Mouse (Mus musculus) layer of hippocampus, postnatal 36 days (tissue): Measurements from ENCODE around the gene Bcl2l14. TPM values are rescaled to one million over a fixed set of nuclear protein-coding genes. Genes with fewer than 3 reads are reported as not detected.

ENCODE experiments used
- DNase-seq, 2 experiments: peaks; one replicate each; pipeline ENCODE4 v3.0.0; 2022
- total RNA-seq, 2 experiments: library from RNA; stranded (reverse); gene quantifications; 2 replicates each; pipeline ENCODE4 v1.2.3; 2021

Bcl2l14 gene
- not detected for total RNA-seq

DNA sequence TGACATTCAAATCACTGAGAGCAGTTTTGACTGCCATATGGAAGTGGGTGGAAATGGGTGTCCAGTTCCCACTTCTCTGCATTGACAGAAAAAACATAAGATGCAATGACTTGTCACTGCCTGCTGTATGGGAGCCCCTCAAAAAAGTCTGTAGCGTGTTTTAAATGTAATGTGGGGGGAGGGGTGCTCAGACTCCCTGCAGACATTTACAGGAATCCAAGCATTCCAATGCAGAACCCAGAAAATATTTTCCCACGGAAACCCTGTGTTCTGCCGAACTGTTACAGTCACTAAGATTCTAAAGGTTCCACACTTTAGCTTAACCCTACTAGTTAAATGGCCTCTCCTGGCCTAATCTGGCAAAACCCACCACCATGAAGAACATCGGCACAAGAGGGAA, at the start of gene Bcl2l14:
Gene Bcl2l14, plus strand, starts transcription at position 301 of the 400 bp plus-strand sequence.
- no peak for DNase-seq

DNA sequence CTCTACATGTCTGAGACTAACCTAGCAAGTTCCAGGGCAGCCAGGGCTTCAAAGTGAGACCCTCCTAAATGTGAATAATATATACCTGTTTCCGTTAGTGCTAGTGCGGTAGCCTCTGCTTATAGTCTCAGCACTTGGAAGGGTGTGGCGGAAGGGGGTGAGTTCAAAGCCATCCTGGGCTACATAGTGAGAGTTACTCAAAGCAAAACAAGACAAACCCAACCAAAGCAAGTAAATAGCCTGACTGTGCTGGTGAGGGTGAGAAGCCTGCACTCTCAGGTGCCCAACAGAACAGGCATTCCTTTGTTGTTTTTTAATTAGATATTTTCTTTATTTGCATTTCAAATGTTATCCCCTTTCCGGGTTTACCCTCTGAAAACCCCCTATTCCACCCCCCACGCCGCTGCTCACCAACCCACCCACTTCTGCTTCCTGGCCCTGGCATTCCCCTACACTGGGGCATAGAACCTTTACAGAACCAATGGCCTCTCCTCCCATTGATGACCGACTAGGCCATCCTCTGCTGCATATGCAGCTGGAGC, 47.5 kb upstream of the Bcl2l14 start:
- DNase-seq: no peak

DNA sequence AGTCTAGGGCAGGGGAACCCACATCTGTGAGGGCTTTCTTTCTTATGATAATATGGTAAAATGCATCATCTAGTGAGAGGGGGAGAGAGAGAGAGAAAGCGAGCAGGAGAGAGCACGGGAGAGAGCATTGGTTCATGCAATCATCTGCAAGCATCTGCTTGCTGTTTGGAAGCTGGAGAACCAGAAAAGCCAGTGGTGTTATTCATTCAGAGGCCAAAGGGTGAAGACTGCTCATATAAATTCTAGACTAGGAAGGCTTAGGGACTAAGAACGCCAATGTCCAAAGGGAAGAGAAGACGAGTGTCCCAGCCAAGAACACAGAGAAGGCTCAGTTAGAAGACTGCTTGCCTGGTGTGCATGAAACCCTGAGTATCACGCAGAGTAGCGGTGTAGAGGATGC, 43.2 kb upstream of the Bcl2l14 start:
- no peak for DNase-seq

DNA sequence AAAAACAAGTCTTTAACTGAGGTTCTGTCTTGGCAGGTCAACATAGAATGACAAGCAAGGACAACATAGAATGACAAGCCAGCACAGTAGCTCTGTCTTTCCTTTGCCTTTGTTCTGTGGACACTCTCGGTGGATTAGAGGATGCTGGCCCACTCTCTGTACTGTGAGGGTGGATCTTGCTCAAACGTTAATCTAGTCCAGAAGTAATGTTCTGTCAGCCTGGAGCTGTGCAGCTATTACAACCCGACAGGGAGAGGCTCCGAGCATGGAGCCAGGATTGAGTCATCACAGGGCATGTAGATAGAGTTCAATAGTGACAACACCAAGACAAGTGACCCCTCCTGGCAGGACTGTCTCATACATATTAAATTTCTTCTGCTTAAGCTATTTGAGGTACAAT, 42.4 kb upstream of the Bcl2l14 start:
- DNase-seq: no peak

DNA sequence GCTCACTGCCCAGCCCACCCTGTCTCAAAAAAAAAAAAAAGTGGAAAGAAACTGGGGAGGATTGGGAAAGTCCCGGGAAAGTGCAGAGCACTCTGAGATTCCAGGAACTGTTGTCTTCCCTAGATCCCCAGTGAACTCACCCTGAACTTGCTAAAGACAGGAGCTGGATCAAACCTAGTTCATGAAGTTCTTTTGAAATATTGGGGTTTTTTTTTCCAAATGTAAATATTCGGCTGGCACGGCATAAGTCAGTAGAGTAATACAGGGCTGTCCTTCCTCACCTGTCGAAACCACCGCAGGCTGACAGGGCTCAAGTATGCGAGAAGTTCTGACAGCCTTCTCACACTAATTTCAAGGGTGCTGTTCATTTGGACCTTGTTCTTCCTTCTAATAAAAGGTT, 38.5 kb upstream of the Bcl2l14 start:
- no peak for DNase-seq

DNA sequence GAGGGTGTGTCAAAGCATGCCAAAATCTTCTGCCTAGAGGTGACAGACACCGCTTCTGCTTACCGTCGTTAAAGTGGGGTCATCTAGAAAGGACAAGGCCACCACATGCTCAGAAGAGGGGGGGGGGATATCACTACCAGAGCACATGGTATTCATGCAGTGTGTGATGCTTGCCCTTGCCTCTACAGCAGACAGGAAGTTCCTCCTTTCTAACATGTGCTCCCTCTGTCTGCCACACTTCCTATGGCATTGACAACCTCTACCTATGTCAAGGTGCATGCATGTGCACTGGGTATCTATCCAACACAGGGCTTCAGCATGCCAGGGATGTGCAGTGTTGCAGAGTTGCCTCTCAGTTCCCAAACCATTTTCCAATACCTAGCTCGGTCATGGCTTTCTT, 36.0 kb upstream of the Bcl2l14 start:
- DNase-seq: no peak

DNA sequence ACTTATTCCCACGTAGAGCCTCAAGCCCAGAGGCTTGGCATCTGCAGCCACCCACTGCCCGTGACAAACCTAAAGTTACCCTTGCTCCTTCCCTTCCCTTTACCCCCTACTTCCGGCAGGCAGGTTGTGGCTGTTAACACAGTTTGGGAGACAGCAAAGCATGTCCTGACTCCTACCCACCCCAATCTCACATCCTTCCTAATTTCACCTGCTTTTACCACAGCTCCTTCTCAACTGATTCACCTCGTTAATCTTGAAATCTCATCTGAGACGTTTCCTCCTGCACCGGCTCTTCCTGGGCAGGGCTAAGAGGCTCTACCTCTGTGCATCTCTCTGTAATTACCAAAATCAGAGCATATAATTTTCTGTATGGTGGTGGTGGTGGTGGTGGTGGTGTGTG, 31.5 kb upstream of the Bcl2l14 start:
- DNase-seq: no peak

DNA sequence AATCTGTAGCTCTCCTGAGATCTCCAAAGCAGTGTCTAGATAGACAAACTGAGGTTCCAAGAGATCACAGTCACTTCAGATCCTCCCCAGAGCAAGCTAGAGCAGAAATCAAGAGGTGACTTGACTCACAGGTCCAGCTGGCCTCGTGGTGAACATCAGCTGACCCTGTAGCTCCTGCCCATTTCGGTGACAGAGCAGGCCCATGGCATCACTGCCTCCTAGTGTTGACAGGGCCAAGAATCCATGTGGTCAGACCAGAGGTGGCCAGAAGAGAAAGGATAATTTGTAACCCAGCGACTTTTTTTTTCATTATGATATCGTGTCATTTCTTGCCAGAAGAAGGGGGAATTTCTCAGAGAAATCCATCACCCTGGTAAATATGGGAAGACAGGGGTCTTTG, 30.2 kb upstream of the Bcl2l14 start:
- DNase-seq: no peak

DNA sequence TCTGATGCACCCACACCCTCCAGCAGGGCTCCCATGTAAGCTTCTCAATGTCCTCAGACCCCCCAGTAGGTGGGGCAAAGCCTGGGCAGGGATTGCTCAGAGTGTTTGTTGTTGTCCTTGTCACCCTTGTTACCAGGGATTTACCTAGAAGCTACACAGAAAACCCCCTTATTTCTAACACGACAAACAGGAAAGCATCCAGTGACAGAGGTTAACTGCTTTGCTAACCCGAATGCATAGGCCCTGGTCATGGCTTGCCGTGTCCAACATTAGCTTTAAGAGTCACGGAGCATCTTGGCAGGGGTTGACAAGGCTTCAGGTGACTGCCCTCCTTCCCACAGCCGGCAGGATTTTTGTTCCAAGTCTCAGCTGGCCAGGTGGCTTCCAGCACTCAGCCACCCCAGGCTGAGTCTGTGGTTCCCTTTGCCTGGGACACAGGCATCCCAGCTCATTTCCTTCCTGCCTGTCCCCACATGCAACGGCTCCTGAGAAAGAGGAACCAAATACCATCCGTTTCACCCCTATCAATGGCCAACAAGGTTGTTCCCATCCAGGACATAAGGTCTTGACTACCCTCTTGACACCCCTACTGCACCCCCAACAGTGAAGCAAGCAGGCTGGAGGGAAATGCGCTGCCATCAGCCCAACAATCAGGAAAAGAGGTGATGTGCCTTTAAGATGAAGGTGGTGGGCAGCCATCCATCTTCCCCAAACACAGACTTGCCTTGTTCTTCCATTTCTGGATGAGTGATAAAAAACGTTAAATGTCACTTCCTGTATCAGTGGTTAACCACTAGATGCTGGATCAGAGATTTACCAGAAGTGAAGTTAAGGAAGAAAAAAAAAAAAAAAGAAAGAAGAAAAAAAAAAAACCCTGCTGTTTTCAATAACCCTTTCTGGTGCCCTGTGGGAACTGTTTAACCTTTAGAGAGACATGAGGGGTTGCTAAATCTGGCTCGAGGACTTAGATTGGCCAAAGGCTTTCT, 29.5 kb upstream of the Bcl2l14 start:
- DNase-seq: no peak

DNA sequence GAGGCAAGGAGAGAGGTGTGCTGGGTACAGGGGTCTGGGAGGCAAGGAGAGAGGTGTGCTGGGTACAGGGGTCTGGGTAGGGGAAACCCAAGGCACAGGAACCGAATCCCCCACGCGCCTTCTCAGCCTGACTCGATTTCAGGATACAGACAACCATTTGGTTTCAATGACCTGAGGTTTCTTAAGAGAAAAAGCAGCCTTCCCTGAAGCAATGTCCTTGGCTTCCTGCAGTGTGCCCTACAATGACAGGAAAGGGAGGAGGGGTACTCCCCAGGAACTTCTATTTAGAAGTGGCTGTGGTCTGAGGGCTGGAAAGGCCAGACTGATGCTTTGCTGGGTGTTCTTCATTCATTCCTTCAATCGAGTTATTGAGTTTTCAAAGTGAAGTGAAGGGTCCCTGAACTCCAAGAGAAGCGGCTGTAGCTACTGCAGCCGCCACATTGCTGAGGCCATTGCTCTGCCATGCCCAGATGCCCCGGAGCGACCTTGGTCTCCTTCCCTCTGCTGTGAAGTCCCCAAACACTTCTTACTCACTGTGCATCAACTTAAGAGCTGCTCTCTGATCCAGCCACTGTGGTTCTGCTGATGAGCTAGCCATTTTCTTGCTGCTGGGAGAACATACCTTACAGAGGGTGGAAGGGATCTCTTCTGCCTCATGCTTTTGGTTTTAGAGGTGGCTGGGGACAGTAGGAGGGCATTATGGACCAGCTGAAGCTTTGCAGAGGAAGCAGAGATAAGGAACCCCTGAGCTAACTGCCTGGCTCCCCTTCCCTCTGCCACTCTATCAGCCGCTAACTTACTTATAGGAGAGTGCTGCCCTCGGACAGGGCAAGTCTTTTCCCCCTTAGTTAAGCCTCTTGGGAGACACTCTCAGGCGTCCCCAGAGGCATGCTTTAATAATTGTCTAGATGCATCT, 28.5 kb upstream of the Bcl2l14 start:
- no peak for DNase-seq

DNA sequence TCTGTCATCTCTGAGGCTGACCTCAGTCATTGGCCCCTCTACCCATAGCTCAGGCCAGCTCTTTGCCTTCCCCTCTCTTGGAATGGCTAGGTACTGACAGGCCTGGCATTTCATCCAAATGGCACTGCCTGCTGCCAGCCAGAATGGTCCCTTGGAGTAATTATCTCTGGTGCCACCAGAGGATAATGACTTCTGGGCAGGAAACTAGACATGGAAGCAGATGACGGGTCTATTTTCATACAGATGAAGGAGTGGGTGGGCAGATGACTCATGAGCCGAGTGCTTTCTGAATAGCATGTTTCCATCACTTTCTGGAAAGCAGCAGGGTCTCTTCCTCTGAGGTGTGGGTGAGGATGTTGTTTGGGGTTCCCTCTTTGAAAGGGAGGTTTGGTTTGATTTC, 23.2 kb upstream of the Bcl2l14 start:
- peak; percentile 30 to 32 for DNase-seq

DNA sequence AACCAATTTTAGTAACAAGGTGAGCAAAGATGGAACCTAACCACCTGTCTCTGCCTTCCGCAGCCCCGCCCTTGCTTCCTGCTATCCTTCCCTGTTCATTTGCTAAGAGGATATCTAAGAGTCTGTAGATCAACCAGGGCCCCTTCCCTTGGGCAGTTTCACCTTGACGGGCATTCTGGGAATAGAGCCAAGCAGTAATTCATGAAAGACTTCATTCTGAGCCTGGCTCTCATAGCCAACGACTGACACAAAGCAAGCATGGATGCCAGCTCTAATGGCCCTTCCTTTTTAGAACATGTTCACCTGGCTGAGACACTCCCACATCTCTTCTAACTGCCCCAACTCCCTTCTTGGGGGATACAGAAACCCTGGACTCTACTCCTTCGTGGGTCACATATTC, 18.9 kb upstream of the Bcl2l14 start:
- no peak for DNase-seq

DNA sequence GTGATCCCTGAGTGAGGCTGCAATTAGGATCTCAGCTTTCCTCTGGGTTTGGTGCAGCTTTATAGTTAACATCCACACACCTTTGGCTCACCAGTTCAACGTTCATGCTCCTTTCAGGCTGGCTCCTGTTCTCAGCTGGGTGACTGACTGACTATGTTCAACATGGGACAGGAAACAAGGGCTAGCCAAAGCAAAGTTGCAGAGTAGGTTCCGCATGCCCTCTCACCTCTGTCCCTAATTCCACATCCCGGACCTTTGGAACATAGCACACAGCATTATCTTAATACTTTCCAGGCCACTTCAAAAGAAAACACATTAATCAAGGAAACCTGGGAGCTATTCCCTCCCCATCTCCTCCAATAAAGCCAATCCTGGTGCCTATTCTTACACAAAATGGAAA, 18.3 kb upstream of the Bcl2l14 start:
- DNase-seq: no peak

DNA sequence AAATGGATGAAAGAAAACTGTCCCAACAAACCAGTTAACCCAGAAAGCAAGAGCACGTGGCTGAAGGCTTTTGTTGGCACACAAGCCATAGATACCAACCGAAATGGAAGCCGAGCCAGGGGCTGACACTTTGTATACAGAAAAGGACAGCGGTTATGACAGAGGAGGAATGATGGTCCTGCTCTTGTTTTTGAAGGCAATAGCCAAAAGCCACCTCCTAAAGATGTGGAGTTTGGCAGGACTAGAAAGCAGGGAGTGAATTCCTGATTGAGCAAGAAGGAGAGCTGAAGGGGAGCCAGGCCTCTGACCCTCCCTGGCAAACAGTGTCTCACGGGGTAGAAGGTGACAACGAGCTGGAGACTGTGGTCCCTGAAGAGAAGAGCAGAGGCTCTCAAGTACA, 14.7 kb upstream of the Bcl2l14 start:
- no peak for DNase-seq

DNA sequence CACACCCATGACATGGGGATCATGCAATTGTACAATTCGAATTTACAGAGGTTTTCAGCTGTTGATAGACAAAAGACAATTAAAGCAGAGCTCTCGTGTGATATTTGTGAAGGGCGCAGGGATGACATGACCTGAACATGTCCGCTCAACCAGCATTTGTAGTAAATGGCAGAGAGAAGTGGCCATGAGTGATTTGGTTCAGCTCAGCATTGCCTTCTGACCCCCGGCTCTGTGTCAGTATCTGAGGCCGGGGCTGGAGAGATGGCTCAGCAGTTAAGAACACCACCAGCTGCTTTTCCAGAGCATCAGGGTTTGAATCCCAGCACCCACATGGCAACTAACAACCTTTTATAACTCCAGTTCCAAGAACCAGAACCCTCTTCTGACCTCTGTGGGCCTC, 10.2 kb upstream of the Bcl2l14 start:
- DNase-seq: no peak

DNA sequence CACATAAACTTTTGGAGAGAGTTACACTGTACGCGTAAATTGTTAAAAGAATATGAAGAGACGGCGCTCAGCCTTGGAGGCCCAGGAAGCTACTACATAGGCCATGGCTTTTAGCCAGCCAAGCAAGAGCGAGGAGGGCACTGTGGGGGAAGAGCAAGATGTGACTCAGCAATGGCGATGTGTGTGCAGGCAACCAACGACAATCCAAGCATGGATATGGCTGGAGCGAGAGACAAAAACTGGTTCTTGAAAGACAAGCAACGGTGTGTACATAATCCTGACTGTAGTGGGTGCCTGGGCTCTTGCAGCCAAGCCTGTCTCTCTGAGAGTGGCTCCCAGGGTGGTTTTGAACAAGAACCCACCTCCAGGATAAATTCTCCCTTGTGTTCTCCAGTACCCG, 8.7 kb upstream of the Bcl2l14 start:
- DNase-seq: no peak

DNA sequence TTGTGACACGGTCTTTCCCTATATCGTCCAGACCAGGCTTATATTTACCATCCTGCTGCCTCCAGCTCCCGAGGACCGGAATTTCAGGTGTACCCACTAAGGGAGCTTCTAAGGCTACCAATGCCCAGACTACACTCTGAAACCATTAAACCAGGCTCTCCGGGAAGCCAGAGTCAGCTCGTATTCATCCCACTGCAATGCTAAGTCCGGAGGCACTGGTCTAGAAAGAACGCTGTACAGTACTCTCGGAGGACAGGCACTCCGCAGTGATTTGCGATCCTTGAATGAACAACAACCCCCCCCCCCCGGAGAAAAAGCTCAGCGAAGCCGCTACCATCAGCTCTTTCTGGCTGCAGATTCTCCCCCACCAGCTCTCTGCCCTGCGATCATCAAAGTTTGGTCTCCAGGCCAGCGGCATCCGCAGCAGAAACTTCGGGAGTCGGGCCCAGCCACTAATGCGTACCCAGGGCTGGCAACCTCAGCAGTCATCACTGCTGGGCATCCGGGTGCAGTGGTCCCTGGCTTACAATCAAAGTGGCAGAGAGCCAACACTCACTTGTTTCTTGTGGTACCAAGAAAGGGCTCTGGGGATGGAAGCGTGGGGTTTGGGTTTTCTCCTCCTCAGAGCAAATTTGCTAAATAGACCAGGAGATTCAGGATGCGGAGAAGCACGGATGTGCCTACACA, 7.6 kb upstream of the Bcl2l14 start:
- DNase-seq: no peak

DNA sequence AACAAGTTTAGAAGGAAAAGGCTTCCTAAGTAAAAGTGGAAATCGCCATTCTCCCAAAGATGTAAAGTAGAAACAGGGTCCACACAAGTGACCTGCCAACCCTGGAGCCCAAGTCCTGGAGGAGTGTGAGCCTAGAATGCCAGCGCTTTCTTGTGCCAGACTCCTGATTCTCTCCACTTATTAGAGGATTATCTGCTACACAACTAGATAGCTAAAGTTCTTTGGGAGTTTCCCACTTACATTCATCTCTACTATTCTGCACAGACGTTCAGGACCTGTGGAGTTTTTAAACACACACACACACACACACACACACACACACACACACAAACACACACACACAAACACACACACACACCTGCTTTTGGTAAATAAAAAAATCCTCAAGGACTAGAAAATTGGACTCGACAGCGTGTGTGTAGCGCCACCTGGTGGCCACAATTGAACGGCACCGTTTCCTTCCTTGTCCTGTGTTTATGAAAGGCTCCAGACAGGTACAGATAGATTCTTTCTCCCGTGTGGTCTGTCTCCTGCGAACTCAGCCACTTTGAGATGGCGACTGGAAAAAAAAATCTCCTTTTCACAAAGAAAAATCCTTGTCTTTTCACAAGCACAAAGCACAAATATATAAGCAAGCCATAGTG, 6.7 kb upstream of the Bcl2l14 start:
- DNase-seq: peak; percentile 65

DNA sequence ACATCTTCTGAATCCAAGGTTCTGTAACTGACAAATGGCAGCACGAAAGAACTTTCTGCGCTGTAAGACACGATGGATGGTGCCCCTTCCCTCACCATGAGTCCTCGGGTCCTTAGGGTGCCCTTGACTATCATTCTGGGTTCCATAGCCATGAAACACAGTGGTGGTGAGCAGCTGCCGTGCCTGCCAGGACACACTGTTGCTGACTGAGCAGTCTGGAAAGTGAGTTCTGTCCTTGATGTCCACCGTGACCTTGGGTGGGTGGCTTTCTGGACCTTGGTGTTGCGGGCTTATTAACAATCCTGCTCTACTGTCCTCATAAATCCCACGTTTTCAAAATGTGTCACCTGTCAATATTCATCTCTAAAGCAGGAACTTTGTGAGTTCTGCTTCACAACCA, 6.2 kb upstream of the Bcl2l14 start:
- DNase-seq: no peak

DNA sequence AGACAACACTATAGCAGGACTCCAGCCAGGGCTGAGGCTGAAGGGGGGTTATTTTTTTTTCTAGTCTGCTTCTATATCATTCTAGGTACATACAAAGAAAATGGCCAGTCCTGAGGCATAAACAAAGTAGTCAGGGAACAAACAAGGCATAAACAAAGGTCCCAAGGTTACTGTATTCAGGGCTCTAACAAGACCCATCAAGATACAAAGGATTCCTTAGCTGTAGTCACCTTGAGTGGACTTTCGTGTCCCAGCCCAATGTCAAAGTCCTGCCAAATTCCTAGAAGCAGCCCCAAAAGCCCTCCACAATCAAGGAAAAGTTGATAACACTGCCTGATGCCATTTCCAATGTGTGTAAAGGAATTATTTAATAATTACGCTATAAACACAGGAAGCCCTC, 5.3 kb upstream of the Bcl2l14 start:
- no peak for DNase-seq

DNA sequence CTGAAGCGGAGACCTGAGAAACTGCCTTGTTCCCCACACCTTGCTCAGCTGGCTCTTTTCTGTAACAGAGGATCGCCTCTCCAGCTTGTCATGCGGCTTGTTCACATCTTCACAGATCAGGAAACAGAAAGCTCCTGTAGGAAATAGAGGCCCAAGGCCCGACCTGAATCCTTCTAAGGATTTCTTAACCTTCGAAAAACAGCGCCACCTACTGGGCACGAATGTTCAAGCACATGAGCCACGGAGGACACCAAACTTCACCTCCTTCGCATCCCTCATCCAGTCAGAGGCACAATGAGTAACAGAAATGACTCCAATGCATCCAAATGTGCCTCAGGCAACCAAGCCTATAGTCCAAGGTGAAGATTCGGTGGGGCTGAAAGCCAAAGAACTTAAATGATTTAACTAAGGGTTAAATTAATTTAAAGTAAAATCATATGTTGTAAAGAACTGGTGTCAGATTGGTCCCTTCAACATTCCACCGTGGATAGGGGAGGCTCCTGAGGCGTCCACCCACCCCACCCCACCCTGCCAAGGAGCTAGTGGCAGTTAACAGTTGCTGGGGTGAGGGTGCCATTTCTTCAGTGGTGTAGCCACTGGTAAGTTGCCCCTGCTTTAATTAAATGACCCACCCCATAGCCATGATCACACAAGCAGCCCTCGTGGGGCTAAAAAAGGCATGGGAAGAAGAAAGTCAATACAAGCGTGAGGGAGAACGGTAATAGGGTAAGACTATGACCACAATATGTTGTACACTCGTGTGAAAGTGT, 7.0 kb downstream of the Bcl2l14 start:
- DNase-seq: peak in 1 of 2 experiments; percentile 36
